Mouse (Mus musculus) kidney, adult 11 months (tissue): ENCODE measurements around the gene Gja10.

Source experiments
- DNase-seq: peaks from one replicate; pipeline ENCODE4 v3.0.0; 2022

Gja10 gene

GRCm38 (mm10) chr4:32602660-32603059 lies at the start of gene Gja10:
Gene Gja10, minus strand, starts transcription at chr4:32602760.
- DNase-seq: no peak

- no peak for DNase-seq
Observed at GRCm38 (mm10) chr4:32651669-32652068, 49.1 kb upstream of the Gja10 start.

DNA sequence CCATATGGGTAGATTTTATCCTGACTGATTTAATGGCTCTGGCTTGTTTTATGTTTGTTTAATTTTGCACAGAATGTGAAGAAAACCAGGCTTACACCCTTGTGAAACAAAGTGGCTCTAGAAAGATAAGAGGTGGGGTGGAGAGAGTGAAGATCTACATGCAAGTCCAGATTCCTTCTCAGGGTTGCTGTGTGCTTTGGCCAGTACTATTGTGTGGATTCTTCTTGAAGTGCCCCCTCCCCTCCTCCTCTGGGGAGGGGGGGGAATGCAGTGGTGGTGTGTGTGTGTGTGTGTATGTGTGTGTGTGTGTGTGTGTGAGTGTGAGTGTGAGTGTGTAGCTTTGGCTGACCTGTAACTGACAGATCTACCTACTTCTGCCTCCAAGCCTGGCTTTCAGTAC lies 19.1 kb upstream of the Gja10 start:
- no peak for DNase-seq

DNA sequence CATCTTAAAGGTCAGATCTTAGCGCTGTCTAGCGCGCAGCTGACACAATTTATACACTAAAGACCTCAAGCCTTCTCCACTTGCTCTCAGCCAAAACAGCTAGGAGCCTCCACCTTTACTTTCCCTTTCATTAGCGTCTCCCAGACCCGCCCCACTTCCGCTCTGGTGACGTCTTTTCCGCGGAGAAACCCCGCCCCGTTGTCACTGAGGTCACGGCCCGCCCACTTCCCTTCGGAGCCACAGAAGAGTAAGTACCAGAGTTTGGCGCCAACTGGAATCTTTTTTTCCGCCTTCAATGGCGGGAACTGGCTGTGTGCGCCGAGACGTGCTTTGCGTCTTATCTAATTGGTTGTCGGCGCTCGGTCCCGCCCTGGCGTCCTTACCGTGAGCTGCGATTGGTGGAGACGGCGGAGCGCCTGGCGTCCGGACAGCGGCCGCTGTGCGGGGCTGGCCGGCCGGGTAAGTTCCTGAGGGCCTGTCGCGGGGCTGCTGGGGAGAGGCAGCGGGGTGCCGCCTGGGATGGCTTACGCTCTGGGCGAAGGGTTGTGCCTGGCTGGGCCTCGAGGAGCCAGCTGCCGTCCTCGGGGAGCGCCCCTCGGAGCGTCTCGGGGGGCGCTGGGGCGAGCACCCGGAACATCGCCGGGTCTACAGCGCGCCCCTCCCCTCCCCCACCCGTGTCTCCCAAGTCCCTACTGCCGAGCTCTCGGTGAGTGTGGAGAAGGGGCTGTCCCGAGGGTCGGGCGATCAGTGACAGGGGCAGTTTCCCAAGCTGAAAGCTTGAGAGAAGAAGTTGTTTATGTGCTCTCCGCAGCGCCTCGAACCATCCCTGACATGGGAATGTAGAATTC lies 12.7 kb upstream of the Gja10 start, which contains the start of gene Casp8ap2:
Gene Casp8ap2 (plus strand): TSS at position 418 of the 848 bp plus-strand sequence.
- DNase-seq: peak; percentile 100

DNA sequence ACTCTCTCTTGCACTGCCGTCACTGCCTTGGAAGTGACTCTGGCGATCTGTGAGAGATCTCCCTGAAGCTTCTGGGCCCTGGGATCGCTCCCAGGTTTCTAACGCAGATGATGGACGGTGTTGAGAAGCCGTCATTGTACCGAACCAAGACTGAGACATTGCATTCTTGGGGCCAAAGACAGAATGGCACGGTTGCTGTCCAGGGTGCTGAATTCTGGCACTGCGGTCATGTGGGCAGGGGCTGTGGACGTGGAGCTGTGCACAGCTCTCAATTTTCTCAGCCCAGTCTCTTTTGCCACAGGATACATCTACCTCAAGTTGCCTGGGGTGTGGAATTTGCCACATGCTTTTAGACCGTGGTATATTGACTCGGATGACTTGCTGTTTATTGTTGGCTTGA lies 1.4 kb downstream of the Gja10 start:
- no peak for DNase-seq

DNA sequence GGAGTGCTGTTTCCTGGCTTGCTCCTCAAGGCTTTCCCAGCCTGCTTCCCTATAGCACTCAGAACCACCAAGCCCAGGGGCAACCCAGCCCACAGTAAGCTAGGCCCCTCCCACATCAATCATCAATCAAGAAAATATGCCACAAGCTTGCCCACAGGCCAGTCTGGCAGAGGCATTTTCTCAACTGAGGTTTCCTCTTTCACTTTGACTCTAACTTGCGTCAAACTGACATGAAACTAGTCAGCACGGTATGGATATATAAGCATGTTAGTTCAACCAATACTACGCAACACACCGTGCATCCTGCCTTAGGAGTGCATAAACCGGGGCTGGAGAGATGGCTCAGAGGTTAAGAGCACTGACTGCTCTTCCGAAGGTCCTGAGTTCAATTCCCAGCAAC lies 14.3 kb downstream of the Gja10 start:
- no peak for DNase-seq

- no peak for DNase-seq
Observed at GRCm38 (mm10) chr4:32587543-32587942, 15.0 kb downstream of the Gja10 start.

DNA sequence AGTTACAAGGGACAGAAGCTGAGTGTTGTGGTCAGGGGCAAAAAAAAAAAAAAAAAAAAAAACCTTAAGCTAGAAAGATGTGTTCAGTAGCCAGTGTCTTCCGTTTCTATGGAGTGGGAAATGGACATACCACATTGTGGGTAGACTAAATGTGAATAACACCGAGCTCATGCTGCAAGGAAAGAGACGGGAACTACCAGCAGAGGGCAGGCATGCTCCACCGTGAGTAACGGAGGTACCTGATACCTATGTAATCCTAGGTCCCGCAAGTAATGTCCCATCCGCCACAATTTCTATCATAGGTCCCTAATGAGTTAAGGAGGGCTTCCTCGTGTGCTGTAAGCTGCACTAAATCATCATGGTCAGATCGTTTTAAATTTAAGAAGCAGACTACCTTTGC lies 16.0 kb downstream of the Gja10 start:
- peak; percentile 31 for DNase-seq

DNA sequence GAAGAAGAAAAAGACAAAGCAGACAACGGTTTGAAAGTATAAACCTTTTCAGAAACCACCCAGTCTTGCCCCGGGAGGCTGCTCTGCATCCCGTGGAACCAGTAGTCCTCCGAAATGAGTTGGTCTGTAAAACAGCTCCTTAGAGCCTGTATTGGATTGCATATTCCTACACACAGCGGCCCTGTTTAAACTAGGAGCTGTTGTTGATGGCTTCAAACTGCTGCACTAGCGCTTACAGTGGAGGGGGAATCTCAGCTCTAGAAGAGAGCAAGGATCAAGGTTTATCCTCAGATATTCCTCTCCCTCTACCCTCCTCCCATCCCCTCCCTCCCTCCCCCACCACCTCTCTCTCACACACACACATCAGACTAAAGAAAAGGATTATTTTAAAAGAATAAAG lies 18.4 kb downstream of the Gja10 start:
- no peak for DNase-seq

DNA sequence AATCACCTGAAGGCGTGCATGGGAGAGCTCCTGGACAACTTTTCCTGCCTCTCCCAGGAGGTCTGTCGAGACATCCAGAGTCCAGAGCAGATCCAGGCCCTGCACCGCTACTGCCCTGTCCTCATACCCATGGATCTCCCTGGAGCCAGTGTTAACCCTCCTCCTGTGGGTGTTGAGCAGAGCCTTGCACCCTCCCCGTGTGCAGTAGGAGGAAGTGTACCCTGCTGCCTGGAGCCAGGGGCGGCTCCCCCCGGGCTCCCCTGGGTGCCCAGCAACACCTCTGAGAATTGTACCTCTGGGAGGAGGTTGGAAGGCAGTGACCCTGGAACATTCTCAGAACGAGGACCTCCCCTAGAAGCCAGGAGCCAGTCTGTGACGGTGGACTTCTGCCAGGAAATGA lies 22.7 kb downstream of the Gja10 start:
- no peak for DNase-seq

- DNase-seq: no peak
Observed at GRCm38 (mm10) chr4:32575165-32575564, 27.4 kb downstream of the Gja10 start.

GRCm38 (mm10) chr4:32574604-32575003 lies 28.0 kb downstream of the Gja10 start:
- DNase-seq: no peak

DNA sequence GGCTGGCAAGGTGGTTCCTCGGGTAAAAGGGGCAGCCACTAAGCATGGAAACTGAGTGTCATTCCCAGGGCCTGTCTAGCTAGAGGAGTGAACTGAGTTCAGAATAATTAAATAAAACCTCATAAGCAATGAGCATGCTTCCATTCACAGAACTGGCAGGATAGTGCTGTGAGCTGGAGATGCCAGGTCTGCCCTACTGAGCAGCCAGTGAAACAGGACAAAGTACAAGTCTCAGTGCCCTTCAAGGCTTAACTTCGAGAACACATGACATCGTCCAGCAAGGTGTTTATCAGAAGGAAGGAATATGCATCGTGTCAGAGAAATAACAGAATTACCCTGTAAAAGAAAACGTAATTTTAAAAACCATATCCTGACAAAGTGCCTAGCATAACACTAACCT lies 29.0 kb downstream of the Gja10 start:
- no peak for DNase-seq

- DNase-seq: peak; percentile 27
Observed at GRCm38 (mm10) chr4:32572118-32572517, 30.4 kb downstream of the Gja10 start.

- no peak for DNase-seq
Observed at GRCm38 (mm10) chr4:32571441-32571840, 31.1 kb downstream of the Gja10 start.

- DNase-seq: no peak
Observed at GRCm38 (mm10) chr4:32570939-32571317, 31.6 kb downstream of the Gja10 start.

DNA sequence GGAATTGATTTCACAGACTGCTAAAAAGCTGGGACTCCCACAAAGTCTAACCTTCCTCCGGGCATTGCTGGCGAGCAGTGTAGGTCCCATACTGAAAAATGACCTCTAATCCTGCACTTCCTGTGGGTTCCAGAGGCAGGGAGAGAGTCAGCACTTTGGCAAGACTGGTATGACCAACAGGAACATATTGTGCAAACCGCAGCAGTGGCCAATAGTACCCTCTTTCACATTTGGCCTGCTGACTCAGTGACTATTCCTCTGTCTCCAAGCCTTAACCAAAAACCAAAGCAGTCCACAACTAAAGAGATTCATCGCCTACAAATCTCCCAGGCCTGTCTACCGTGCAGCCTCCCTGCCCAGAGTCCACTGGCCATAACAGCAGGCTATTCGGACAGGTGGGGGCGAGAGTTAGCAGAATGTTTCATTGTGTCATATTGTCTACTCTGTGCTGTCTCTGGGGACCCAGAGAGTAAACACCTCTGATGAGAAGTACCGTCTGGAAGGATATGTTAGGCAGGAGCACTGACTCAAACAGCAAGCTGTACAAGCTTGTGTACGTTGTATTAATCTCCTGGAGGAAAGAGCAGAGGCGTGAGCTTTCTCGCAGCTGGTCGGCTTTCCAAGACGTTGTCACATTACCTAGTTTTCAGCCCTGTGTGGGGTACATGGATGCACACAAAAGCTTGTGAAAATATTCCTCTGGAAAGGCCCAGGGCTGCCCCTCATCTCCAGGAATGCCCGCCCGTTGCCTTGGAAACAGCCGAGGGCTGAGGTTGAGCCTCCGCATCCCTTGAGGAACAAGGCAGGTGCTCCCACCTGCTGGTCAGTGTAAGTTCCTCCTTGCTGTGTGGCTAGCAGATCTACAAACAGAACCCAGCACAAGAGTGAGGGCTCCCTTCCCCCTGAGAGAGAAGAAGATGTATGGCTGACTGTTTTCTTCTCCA lies 32.3 kb downstream of the Gja10 start:
- peak; percentile 22 for DNase-seq

- no peak for DNase-seq
Observed at GRCm38 (mm10) chr4:32569054-32569453, 33.5 kb downstream of the Gja10 start.

GRCm38 (mm10) chr4:32564918-32565317 lies 37.6 kb downstream of the Gja10 start:
- no peak for DNase-seq

GRCm38 (mm10) chr4:32564416-32564815 lies 38.1 kb downstream of the Gja10 start:
- no peak for DNase-seq

DNA sequence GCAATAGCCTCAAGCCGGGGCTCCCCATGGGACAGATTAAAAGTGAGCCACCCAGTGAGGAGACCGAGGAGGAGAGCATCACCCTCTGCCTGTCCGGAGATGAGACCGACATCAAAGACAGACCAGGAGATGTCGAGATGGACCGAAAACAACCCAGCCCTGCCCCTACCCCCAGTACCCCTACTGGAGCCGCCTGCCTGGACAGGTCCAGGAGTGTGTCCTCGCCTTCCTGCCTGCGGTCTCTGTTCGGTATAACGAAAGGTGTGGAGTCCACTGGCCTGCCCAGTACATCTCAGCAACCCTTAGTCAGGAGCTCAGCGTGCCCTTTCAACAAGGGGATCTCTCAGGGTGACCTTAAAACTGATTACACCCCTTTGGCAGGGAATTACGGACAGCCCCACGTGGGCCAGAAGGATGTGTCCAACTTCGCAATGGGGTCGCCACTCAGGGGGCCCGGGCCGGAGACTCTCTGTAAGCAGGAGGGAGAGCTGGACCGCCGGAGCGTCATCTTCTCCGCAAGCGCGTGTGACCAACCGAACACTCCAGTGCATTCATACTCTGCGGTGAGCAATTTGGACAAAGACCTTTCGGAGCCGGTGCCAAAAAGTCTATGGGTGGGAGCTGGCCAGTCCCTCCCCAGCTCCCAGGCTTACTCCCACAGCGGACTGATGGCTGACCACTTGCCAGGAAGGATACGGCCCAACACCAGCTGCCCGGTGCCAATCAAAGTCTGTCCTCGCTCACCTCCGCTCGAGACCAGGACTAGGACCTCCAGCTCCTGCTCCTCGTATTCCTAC lies 40.0 kb downstream of the Gja10 start:
- DNase-seq: no peak

- DNase-seq: peak; percentile 37
Observed at GRCm38 (mm10) chr4:32561555-32562095, 40.9 kb downstream of the Gja10 start.
